Mouse (Mus musculus) layer of hippocampus, postnatal 36 days (tissue): ENCODE data around the gene Tmem131l. TPM values are rescaled to one million over a fixed set of nuclear protein-coding genes. Genes with fewer than 3 reads are reported as not detected.

ENCODE experiments used
- DNase-seq, 2 experiments: peaks; one replicate each; pipeline ENCODE4 v3.0.0; 2022
- total RNA-seq, 2 experiments: library from RNA; stranded (reverse); gene quantifications; 2 replicates each; pipeline ENCODE4 v1.2.3; 2021

The Tmem131l gene
- total RNA-seq, 2 experiments from 2014 or later: 30.8 to 37.4 TPM

- no peak for DNase-seq
Measured at GRCm38 (mm10) chr3:84046206-84046605, 6.2 kb upstream of the Tmem131l start.

- no peak for DNase-seq
Measured at GRCm38 (mm10) chr3:84041739-84042138, 1.8 kb upstream of the Tmem131l start.

GRCm38 (mm10) chr3:84040476-84041082 is 604 bp upstream of the Tmem131l start:
- no peak for DNase-seq

- no peak for DNase-seq
Measured at GRCm38 (mm10) chr3:84038981-84039645, 862 bp downstream of the Tmem131l start.

- no peak for DNase-seq
Measured at GRCm38 (mm10) chr3:84038126-84038525, 1.8 kb downstream of the Tmem131l start.

- no peak for DNase-seq
Measured at GRCm38 (mm10) chr3:84037536-84037935, 2.4 kb downstream of the Tmem131l start.

GRCm38 (mm10) chr3:84036866-84037265 is 3.1 kb downstream of the Tmem131l start:
- no peak for DNase-seq

- no peak for DNase-seq
Measured at GRCm38 (mm10) chr3:84035728-84036364, 4.1 kb downstream of the Tmem131l start.

- DNase-seq: no peak
Measured at GRCm38 (mm10) chr3:84034115-84034780, 5.7 kb downstream of the Tmem131l start.

GRCm38 (mm10) chr3:84032933-84033730 is 6.8 kb downstream of the Tmem131l start:
- no peak for DNase-seq

GRCm38 (mm10) chr3:84032419-84032818 is 7.6 kb downstream of the Tmem131l start:
- DNase-seq: no peak

GRCm38 (mm10) chr3:84031216-84031615 is 8.8 kb downstream of the Tmem131l start:
- no peak for DNase-seq

- DNase-seq: no peak
Measured at GRCm38 (mm10) chr3:84028968-84029367, 11.0 kb downstream of the Tmem131l start.

- no peak for DNase-seq
Measured at GRCm38 (mm10) chr3:84027691-84028159, 12.2 kb downstream of the Tmem131l start.

- no peak for DNase-seq
Measured at GRCm38 (mm10) chr3:84024512-84025072, 15.4 kb downstream of the Tmem131l start.

GRCm38 (mm10) chr3:84022723-84023122 is 17.3 kb downstream of the Tmem131l start:
- DNase-seq: no peak

GRCm38 (mm10) chr3:84022201-84022584 is 17.8 kb downstream of the Tmem131l start:
- no peak for DNase-seq

GRCm38 (mm10) chr3:84021217-84022200 is 18.5 kb downstream of the Tmem131l start:
- no peak for DNase-seq

GRCm38 (mm10) chr3:84020528-84020927 is 19.4 kb downstream of the Tmem131l start:
- no peak for DNase-seq

GRCm38 (mm10) chr3:84015484-84016016 is 24.4 kb downstream of the Tmem131l start:
- DNase-seq: no peak
